In genomic region chr10:122539655-122540054, GRCm38 (mm10) we compare ENCODE assay signal across 23 mouse cellular contexts.
A peak's percentile ranks its signal among the peaks of the same experiment; 100 is the strongest.
DNase-seq lines count a peak whose midpoint lies in the region; ATAC-seq lines count a peak whose summit lies in the region.
"Had no signal": no experiment of that assay in that cellular context is flagged by ENCODE, and none has a peak within 500 bp of the region (broad histone marks: within the 10 kb centered on the region; RNA-seq: fewer than 3 reads in every experiment).

No protein-coding gene starts in this region.

- no peaks in the 10 kb centered on the region for H3K27me3 ChIP-seq in midbrain, embryonic 11.5 days (ENCODE audit: control insufficient read depth, insufficient read depth, low read length)
- H3K27me3 ChIP-seq in midbrain, embryonic 13.5 days, result no peaks in the 10 kb centered on the region
- no peaks in the 10 kb centered on the region for H3K27me3 ChIP-seq in forebrain, embryonic 14.5 days (replicated peaks; ENCODE audit: control insufficient read depth, insufficient read depth, low read length)
- H3K27me3 ChIP-seq: CH12.LX; embryonic facial prominence, embryonic 13.5 days; forebrain, embryonic 15.5 days; heart, embryonic 12.5 days; limb, embryonic 12.5 days; liver, embryonic 13.5 days; lung, embryonic 15.5 days had no signal

- H3K9ac ChIP-seq in midbrain, embryonic 11.5 days (ENCODE audit: low read length), result no peak overlapping the region
- no peak overlapping the region for H3K9ac ChIP-seq in midbrain, embryonic 13.5 days (replicated peaks)
- no peak overlapping the region for H3K9ac ChIP-seq in forebrain, embryonic 14.5 days (ENCODE audit: low read length)
- H3K9ac ChIP-seq: embryonic facial prominence, embryonic 13.5 days; forebrain, embryonic 15.5 days; heart, embryonic 12.5 days; limb, embryonic 12.5 days; liver, embryonic 13.5 days; lung, embryonic 15.5 days had no signal

- no peak overlapping the region for H3K27ac ChIP-seq in midbrain, embryonic 11.5 days (ENCODE audit: low read depth, low read length)
- no peak overlapping the region for H3K27ac ChIP-seq in midbrain, embryonic 13.5 days
- no peak overlapping the region for H3K27ac ChIP-seq in forebrain, embryonic 14.5 days (ENCODE audit: low read depth, low read length)
- H3K27ac ChIP-seq: embryonic facial prominence, embryonic 13.5 days; forebrain, embryonic 15.5 days; hindbrain, embryonic 10.5 days; hindbrain, postnatal 0 days; limb, embryonic 12.5 days; liver, embryonic 13.5 days; lung, embryonic 15.5 days had no signal

- DNase-seq in midbrain, embryonic 11.5 days (ENCODE audit: low spot score, missing footprints), result peak; percentile 79
- DNase-seq in kidney, adult 8-10 months, result peak; percentile 46 to 61
- DNase-seq in kidney, postnatal 10 days, result peak; percentile 30
- no peak for DNase-seq in forebrain, embryonic 14.5 days (ENCODE audit: low spot score)
- no peak for DNase-seq in adrenal gland, postnatal 10 days
- DNase-seq in embryo, embryonic 10.5 days (ENCODE audit: low spot score), result no peak
- DNase-seq: cerebellum, adult 11-12 months; cerebellum, postnatal 10 days; heart, postnatal 10 days; liver, embryonic 13.5 days; lung, postnatal 36 days had no signal

- H3K4me1 ChIP-seq in midbrain, embryonic 11.5 days (ENCODE audit: control insufficient read depth, insufficient read depth, low read length), result no peaks in the 10 kb centered on the region
- H3K4me1 ChIP-seq in midbrain, embryonic 13.5 days (replicated peaks), result no peaks in the 10 kb centered on the region
- H3K4me1 ChIP-seq in forebrain, embryonic 14.5 days (ENCODE audit: control insufficient read depth, insufficient read depth, low read length), result no peaks in the 10 kb centered on the region
- H3K4me1 ChIP-seq: hindbrain, embryonic 10.5 days; limb, embryonic 12.5 days; liver, embryonic 13.5 days; lung, embryonic 15.5 days had no signal

- H3K9me3 ChIP-seq in midbrain, embryonic 11.5 days (ENCODE audit: control insufficient read depth, low read length), result no peaks in the 10 kb centered on the region
- no peaks in the 10 kb centered on the region for H3K9me3 ChIP-seq in midbrain, embryonic 13.5 days
- no peaks in the 10 kb centered on the region for H3K9me3 ChIP-seq in forebrain, embryonic 14.5 days (replicated peaks; ENCODE audit: control insufficient read depth, low read length)
- H3K9me3 ChIP-seq: embryonic facial prominence, embryonic 13.5 days; forebrain, embryonic 15.5 days; heart, embryonic 12.5 days; hindbrain, embryonic 10.5 days; limb, embryonic 12.5 days; liver, embryonic 13.5 days; lung, embryonic 15.5 days had no signal

- no peak overlapping the region for H3K4me3 ChIP-seq in midbrain, embryonic 11.5 days (ENCODE audit: low read depth, low read length)
- H3K4me3 ChIP-seq in midbrain, embryonic 13.5 days (replicated peaks), result no peak overlapping the region
- H3K4me3 ChIP-seq in forebrain, embryonic 14.5 days (ENCODE audit: low read depth, low read length), result no peak overlapping the region
- H3K4me3 ChIP-seq: embryonic facial prominence, embryonic 13.5 days; erythroblast, embryonic 14.5 days; forebrain, embryonic 15.5 days; heart, embryonic 12.5 days; hindbrain, embryonic 10.5 days; limb, embryonic 12.5 days; liver, embryonic 13.5 days; lung, embryonic 15.5 days had no signal

- H3K4me2 ChIP-seq in midbrain, embryonic 11.5 days, result no peak overlapping the region
- H3K4me2 ChIP-seq in midbrain, embryonic 13.5 days (replicated peaks), result no peak overlapping the region
- no peak overlapping the region for H3K4me2 ChIP-seq in forebrain, embryonic 14.5 days (ENCODE audit: low read length)
- H3K4me2 ChIP-seq: embryonic facial prominence, embryonic 13.5 days; forebrain, embryonic 15.5 days; heart, embryonic 12.5 days; limb, embryonic 12.5 days; liver, embryonic 13.5 days; lung, embryonic 15.5 days had no signal

- no peak for ATAC-seq in midbrain, embryonic 11.5 days (ENCODE audit: low FRiP score)
- no peak for ATAC-seq in midbrain, embryonic 13.5 days
- no peak for ATAC-seq in forebrain, embryonic 14.5 days
- ATAC-seq: forebrain, embryonic 15.5 days; hindbrain, postnatal 0 days; Patski had no signal

- no peaks in the 10 kb centered on the region for H3K36me3 ChIP-seq in midbrain, embryonic 11.5 days (ENCODE audit: control insufficient read depth, insufficient read depth, low read length)
- H3K36me3 ChIP-seq in midbrain, embryonic 13.5 days, result no peaks in the 10 kb centered on the region
- H3K36me3 ChIP-seq in forebrain, embryonic 14.5 days (ENCODE audit: control insufficient read depth, insufficient read depth, low read length), result no peaks in the 10 kb centered on the region
- H3K36me3 ChIP-seq: embryonic facial prominence, embryonic 13.5 days; forebrain, embryonic 15.5 days; G1E; heart, embryonic 12.5 days; hindbrain, embryonic 10.5 days; limb, embryonic 12.5 days; liver, embryonic 13.5 days; lung, embryonic 15.5 days had no signal

- 81% methylated on average over 7 of the region's 7 CpGs for WGBS in midbrain, embryonic 11.5 days
- 75% methylated on average over 7 of the region's 7 CpGs for WGBS in midbrain, embryonic 13.5 days
- 57% methylated on average over 7 of the region's 7 CpGs for WGBS in forebrain, embryonic 14.5 days

Comparison
In these comparisons a context has a peak if more than half of its experiments do, and no peak if none do; other contexts are left out.
1. DNase-seq: peak in midbrain, embryonic 11.5 days (single experiment), kidney, adult 8-10 months (2 of 2) and kidney, postnatal 10 days (single experiment); none in forebrain, embryonic 14.5 days (single experiment), adrenal gland, postnatal 10 days (single experiment) and embryo, embryonic 10.5 days (single experiment).